Mouse (Mus musculus) cerebellum, postnatal 4 days (tissue): Measurements from ENCODE around the gene Nxpe2.
A peak's percentile ranks its signal among the peaks of the same experiment; 100 is the strongest.
"Not testable (repeated sequence)": the region's sequence is repeated elsewhere in the genome, so short reads cannot be mapped to it uniquely, and the experiment has no call there.

ENCODE experiments used
- DNase-seq, 2 experiments: peaks; one replicate each; pipeline ENCODE4 v3.0.0; 2022; ENCODE audit warnings: low spot score in 2 of 2, mixed read lengths in 1 of 2

Gene Nxpe2

DNA sequence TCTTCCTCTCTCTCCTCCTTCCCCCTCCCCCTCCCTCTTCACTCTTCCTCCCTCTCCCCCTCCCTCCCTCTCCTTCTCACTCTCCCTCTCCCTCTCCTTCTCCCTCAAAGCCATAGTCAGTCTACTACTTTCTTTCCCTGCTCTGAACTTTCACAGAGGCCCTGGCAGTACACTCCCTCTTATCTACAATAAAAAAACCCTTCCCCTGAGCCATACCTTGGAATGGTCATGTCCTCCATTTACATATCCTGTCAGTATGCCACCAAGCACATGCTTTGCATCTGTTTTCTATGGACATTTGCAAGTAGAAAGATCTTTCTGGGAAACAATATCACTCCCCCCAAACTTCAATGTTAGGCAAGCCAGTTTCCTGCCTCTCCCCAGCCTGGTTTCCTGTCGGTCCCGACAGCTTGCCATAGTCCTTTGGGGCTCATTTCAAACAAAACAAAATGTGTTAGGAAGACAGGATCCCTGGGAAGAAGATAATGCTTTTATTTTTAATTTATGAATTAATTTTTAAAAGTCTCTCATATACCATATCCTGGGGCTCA, at the start of gene Nxpe2:
TSS of gene Nxpe2 (minus strand) at position 307 of the 551 bp plus-strand sequence.
- no peak for DNase-seq

DNA sequence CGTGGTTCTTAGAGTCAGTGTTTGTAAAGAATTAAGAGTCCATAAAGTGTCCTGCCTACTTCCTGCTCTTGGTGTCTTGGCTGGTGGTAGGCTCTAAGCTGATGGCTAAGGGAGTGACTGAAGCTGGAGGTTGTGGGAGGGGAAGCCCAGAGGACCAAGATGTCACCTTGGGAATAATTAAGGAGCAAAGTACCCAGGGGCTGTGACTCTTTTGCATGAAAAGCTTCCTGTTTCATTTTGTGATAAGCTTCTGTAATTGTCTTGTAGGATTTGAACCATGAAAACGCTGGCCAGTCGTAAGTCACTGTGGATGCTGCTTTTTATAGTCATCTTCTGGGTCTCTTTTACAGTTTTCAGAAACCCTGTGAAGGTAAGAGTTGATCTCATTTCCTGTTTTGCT, 36.7 kb upstream of the Nxpe2 start:
- DNase-seq, result no peak

DNA sequence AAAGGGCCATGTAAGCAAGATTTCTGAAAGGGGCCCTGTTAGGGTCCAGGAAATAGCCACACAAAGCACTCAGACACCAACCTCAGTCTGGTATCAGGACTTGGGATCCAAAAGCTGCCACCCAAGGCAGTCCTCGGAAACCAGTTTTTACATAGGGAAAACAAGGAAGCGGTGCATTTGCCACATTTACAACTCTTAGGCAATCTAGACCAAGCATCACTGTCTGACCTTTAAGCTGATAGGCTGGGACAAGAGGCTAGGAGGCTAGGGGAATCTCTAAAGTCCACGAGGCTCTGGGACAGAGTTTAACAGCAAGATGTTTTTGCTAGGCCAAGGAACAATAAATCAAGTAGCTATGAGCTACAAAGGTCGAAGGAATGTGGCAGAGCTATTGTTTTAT, 35.2 kb upstream of the Nxpe2 start:
- DNase-seq, result no peak

DNA sequence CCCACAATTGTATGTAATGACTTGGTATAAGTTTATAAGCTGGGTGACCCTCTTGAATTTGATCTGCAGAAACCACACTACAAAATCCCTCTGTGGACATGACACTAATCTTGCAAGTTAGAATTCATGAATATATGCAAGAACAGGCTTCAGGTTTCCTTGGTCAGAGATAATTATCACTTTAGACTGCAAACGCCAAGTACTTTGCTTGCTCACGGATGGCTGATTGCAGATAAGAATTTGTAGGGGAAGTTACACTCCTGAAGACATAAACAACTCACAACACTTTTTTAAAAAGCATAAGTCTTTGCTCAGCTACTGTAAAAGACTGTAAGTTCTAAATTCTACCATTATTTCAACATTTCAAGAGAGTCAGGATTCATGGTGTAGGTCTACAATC, 21.1 kb upstream of the Nxpe2 start:
- DNase-seq, result no peak

DNA sequence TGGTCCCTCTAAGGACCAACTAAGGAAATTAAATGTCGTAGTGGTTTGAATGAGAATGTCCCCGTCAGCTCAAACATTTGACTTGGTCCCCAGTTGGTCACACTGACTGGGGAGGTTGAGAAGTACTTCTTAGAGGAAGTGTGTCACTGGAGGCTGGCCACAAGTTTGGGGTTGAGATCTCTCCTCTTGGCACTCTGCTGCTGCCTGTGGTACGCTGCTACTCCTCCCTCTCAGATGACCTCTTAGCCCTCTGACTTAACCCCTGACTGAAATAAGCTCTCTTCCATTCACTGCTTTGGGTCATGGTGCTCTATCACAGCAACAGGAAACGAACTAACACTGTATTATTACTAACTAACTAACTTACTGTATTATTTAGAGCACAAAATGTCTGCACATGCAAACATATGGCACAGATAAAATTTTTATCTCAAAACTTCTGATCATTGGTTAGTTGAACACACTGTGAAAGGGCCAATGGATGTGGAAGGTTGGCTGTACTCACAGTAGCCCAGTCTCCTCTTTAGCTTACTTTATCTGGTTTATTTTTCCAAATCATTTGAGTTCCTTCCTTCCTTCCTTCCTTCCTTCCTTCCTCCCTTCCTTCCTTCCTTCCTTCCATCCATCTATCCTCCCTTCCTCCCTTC, 20.1 kb upstream of the Nxpe2 start:
- DNase-seq, result no peak

DNA sequence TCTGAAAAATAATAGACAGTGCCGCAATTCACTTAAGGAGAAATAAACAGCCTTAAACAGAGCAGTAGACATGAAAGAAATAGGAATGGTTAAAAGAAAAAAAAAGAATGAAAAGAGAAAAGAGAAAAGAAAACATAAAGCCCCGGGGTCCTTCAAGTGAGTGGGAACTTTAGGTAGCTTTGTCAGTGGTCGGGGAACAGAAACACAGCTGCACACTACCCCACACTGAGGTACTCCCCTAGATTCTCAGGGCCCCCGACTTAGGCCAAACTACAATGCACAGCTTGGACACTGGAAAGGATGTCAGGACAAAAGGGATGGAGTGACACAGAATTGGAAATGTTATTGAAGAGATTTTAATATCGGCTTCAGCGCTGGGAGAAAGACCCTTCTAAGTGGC, 9.5 kb upstream of the Nxpe2 start:
- no peak for DNase-seq

DNA sequence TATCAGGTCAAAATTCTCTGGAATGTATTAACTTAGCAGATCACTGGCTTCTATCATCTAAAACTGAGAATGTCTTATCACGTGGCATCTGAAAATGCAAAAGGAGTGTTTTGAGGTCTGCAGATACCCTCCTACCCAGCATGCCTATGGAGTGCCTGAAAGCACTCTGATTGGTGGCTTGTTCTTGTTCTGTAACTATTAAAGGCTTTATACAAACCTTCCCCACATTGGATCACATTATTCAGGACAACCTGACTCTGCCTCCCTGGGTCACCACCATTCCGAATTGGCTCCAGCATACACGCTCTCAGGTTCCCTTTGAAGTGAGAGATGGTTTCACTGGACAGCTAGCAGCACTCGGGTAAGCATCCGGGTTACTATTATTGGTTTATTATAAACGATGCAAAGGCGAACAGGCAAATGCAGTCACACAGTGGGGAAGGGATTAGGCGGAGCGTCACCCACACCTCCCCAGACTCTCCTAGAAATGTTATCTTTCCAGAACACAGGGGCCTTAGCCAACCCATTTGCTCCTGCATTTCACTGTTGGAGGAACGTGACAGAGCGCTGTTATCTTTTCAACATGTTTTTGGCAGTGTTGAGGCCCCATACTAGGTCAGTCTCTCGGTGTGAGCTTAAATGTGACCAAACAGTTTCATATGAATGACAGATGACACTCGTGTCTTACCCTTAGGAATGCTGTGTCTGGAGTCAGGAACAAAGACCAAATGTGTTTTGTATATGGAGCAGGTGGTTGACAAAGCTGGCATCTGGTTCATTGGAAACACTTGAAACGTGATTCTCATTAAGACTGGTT, 8.8 kb upstream of the Nxpe2 start:
- no peak for DNase-seq

DNA sequence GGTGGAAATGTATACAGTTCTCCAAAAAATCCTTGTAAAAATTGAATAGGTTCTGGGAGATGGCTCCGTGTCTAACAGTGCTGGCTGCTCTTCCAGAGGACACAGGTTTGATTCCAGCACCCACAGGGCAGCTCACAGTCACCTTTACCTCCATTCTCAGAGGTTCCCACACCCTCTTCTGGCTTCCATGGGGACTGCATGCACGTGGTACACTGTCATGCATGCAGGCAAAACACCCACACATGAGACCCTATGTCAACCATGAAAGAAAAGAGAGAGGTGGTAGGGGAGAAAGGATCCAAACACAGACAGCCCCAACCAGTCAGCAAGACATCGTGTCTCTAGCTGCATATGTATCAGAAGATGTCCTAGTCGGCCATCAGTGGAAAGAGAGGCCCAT, 7.6 kb upstream of the Nxpe2 start:
- no peak for DNase-seq

DNA sequence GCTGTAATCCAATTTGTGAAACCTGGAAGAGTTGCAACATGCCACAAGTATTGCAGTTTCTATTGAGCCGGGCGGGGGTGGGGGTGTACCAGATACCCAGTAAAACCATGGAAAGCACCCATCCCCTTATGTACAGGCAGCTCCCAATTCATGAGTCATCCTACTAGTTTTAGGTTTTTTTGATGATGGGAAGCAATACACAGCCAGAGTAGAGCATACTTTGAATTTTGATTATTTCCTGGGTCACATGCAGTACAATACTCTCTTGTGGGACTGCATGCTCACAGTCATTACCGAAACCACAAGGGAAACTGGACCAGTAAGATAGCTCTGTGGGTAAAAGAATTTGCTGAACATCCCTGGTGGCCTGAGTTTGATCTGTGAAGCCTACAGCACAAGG, 3.8 kb upstream of the Nxpe2 start:
- no peak for DNase-seq

DNA sequence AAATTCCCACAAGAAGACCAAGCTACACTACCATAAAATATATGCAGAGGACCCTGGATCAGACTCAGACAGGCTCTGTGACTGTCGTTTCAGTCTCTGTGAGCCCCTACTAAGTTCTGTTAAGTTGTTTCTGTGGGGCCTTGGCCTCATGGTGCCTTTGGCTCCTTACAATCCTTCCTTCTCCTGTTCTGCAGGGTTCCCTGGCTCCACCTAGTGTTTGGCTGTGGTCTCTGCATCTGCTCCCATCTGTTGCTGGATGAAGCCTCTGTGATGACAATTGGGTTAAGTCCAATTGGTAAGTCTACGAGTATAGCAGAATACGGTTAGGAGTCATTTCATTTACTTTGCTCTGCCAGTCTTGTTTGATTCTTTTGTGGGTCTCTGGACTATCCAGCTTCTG, 1.5 kb upstream of the Nxpe2 start:
- DNase-seq, result peak; percentile 25 to 76

DNA sequence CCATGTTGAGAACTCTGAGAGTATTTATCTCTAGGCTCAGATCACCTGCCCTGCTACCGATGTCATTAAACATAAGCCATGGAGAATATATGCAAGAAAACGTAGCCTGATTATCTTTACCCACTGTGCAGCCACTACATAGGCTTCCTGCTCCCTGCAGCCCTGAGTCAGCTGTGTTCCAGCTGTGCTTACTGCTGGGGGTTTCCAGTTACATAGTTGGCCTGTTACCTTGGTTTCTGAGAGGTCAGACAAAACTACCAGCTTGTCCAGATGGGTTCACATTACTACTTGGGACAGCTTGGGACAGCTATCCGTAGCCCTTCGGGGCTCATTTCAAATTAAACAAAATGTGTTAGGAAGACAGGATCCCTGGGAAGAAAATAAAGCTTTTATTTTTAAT, 868 bp upstream of the Nxpe2 start:
- no peak for DNase-seq

DNA sequence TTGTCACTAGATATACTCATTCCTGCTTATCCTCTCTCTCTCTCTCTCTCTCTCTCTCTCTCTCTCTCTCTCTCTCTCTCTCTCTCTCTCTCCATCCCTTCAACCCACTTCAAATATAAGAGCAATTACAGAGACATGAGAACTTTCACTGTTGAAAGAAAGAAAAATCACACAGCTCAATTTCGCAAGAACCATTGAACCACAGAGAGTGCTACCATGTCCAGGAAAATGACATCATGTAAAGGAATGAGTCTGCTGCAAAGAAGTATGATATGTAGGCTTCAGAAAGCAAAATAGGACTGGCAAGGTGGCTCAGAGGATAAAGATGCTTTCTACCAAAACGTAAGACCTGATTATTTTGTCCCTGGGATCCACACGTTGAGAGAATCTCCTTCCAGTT, 7.4 kb downstream of the Nxpe2 start:
- DNase-seq, result no peak

DNA sequence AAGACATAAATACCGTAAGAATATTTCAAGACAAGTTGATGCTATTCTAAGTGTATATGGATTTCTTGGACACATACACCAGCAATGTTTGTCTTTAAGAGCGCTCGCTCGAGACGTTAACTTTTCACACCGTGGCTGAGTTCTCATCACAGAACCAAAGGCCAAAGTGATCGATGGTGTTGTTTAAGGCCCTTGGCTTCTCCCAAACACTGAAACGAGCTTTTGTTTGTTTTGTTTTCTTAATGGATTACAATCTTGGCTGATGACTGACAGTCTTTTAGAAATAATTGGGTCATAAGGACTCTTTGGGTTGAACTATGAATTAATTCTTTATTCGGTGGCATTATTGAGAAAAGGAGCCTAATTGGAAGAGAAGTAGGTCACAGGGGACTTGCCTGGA, 7.8 kb downstream of the Nxpe2 start:
- DNase-seq, result no peak

DNA sequence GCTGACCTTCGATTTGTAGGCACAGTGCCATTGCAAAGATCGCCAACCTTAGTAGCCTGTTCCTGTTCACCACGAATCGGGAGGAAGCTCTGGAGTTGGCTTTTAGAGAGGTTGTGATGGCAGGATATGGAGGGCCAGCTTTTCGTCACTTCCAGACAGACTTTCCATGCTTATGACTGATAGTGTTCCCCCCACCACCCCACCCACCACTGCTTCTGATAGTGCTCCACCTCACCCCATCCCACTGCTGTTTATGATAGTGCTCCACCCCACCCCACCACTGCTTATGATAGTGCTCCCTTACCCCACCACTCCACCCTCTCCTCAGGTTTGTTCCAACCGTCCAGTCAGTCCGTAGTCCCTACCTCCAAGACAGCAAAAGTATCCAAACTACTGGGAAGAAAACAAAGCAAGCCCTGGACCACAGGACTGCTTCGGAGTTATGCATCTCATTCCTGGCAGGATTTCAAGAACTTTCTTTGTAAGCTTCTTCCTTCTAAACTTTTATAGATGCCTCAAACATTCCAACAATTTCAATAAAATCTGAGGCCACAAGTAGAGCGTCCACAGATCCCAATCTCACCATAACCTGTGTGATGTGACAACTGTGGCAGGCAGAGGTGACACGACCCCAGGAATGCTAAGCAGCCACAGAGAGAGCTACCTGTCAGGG, 12.4 kb downstream of the Nxpe2 start:
- no peak for DNase-seq

DNA sequence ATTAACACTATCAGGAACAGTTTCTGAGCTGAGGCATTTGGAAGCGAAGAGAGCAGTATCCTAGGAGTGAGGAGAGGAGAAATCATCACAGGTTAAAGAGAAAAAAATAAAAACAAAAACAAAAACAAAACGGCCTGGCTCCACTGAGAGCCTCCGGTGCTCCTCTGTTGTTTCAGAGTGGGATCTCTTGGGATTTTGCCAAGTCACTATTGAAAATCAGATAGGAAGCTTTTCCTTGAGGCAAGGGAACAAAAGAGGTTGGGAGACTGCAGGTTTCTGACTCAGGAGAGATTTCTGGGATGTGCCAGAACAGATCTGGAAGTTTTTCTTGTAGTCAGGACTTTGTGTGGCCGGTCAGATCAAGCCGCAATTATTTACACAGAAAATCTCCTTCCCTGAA, 13.7 kb downstream of the Nxpe2 start:
- no peak for DNase-seq

DNA sequence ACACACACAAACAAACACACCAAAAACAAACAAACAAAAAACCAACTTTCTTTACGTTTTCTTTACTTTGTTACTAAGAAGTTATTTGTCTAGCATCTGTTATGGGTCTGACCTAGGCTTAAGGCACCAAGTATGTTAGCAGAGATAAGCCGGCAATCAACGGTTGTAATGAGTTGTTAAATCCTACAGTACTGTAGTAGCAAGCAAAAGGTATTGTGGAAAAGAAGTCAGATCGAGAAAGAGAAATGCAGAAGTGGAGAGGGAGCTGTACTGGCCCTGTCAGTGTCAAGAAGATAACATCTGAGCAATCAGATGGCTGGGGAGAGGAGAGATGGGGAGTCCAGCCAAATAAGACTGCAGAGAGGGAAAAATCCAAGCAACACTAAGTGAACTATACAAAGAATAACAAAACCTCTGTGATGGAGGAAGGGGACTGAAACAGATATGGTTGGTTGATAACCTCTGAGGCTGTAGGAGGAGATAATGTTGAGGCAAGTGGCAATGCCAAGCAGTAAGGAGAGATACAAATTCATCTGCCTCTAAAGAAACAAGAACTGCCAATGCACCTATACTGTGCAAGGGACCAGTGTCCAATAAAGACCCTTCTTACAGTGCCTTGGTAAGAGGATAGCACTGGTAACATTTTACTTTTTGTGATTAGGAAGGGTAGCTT, 14.3 kb downstream of the Nxpe2 start:
- no peak for DNase-seq

DNA sequence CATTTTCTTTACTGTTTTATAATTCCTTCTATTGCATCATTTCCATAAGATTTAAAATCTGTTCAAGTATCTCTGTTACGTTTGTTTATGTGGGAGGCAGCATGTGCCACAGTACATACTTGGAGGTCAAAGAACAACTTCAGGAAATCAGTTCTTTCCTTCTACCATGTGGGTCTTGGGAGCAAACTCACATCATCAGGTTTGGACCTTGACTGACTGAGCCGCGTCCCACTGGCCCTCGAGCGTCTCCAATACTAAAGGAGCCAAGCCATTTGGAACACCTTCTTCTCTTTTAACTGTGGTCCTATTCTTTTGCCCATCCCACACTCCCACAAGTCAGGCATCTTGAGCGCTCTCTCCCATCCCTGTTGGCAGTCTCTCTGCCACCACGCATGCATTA, 23.7 kb downstream of the Nxpe2 start:
- DNase-seq, result no peak

DNA sequence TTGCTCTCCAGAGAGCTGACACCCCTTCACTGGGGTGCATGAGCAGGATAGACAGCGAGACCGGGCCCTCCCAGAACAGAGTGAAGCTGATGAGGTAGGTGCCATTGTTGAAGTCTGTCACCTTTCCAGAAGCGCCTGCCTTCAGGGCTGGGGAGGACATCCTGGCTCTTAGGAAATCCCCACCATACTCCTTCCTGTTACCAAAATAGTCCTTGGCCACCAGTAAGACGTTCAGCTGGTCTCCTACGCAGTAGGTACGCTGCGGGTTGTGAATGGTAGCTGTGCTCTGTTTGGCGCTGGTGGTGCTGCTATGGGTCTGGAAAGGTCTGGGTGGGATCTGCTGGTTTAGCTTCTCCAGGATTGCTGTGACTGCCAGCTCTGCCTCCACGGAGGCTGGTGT, 26.9 kb downstream of the Nxpe2 start:
- no peak for DNase-seq

DNA sequence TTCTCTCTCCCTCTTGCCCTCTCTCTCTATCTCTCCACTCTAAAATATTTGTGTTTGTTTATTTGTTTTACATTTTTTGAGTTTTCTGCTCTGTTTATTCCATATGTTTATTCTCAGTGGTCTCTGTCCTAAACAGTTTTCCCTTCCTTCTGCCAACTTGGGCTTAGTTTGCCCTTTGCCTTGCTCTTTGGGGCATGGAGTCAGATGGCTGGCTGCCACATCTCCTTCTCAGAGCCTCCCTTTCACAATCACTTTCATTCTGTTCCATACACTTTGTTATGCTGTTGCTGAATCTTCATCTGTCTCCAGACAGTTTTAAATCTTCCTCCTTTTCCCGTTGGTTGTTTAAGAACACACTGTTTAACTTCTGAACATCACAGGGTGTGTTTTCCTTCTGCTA, 37.4 kb downstream of the Nxpe2 start:
- DNase-seq, result no peak

DNA sequence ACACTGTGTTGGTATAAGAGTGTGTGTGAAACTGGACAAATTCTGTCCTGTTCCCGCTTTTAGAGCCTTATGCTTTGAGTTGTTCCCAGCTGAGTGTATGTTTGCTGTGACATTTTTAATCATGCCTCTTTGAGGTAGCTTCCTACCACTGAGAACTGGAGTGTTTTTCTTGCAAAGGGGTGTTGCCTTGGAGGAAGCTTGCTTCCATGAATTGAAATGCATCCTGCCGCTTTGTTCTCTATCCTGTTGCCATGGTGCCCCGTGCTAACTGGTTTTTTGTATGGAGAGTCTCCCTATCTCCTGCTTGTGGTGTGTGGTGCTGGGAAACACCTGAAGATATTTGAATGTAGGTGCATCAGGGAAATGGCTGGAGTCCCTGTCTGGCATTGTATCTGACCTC, 39.1 kb downstream of the Nxpe2 start:
- DNase-seq, result no peak

DNA sequence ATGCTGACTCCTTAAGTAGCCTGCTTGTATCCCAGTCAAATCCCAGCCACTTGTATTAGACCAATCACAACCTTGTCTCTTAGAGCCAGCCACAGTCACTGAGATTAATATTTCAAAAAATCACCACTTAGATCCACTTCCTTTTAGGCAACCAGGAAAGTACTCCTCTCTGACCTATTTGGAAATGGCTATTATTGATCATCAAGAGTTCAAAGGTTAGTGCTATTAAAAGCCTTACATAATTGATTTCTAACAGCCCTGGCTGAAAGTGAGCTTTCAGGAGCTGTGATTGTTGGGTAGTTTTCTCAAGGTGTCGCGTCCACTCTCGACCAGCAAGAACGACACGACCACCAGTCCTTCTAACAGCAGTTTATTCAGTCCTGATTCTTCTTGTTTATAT, 42.0 kb downstream of the Nxpe2 start:
- no peak for DNase-seq

DNA sequence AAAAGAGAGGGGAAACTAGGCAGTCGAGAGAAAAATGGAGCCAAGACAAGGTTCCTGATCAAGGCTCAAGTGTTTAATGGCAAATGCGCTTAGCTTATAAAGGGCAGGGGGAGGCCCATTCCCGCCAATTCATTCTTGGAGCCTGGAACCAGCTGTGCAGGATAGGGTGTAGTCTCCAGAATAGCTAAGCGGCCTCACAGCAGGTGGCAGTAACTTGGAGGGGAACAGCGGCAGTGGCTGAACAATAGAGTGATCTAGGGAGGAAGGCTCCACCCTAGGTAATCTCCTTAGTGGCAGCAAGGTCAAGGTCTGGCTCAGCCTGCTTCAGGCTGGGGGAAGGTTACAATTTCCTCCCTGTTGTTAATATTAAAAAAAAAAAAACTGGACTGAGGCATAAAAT, 49.7 kb downstream of the Nxpe2 start:
- not testable (repeated sequence) for DNase-seq
